Mouse (Mus musculus) urinary bladder, adult 18-20 months (tissue): ENCODE measurements around the gene Nr2c2ap.

Experiments used
- DNase-seq, 2 experiments: peaks; one replicate each; pipeline ENCODE4 v3.0.0; 2022; ENCODE audit warnings: low spot score in 2 of 2, mixed read lengths in 2 of 2

The Nr2c2ap gene

GRCm38 (mm10) chr8:70160015-70160414, 28.9 kb downstream of the Nr2c2ap start:
- no peak for DNase-seq

GRCm38 (mm10) chr8:70163316-70163715, 32.2 kb downstream of the Nr2c2ap start:
- DNase-seq: no peak

- DNase-seq: peak in 1 of 2 experiments; percentile 45
Observed at GRCm38 (mm10) chr8:70166504-70167110, 35.5 kb downstream of the Nr2c2ap start.

GRCm38 (mm10) chr8:70170116-70170515, 39.0 kb downstream of the Nr2c2ap start:
- no peak for DNase-seq

GRCm38 (mm10) chr8:70170748-70171147, 39.6 kb downstream of the Nr2c2ap start:
- no peak for DNase-seq

GRCm38 (mm10) chr8:70171240-70171639, 40.1 kb downstream of the Nr2c2ap start:
- no peak for DNase-seq

- peak; percentile 78 to 89 for DNase-seq
Observed at GRCm38 (mm10) chr8:70172043-70172681, 41.0 kb downstream of the Nr2c2ap start, which contains the start of gene Tmem161a. Gene Tmem161a (plus strand): TSS chr8:70172356.

- DNase-seq: no peak
Observed at GRCm38 (mm10) chr8:70173320-70173719, 42.2 kb downstream of the Nr2c2ap start.

GRCm38 (mm10) chr8:70174079-70174478, 42.9 kb downstream of the Nr2c2ap start:
- DNase-seq: no peak

- no peak for DNase-seq
Observed at GRCm38 (mm10) chr8:70178231-70178630, 47.1 kb downstream of the Nr2c2ap start.

- DNase-seq: no peak
Observed at GRCm38 (mm10) chr8:70179082-70179481, 47.9 kb downstream of the Nr2c2ap start.

- DNase-seq: no peak
Observed at GRCm38 (mm10) chr8:70181212-70181902, 50.2 kb downstream of the Nr2c2ap start.

- DNase-seq: no peak
Observed at GRCm38 (mm10) chr8:70181903-70182252, 50.7 kb downstream of the Nr2c2ap start.

- no peak for DNase-seq
Observed at GRCm38 (mm10) chr8:70183194-70183593, 52.1 kb downstream of the Nr2c2ap start.
